Mouse (Mus musculus): ENCODE results near the gene Rbl1. TPM values are rescaled to one million over a fixed set of nuclear protein-coding genes. Genes with fewer than 3 reads are reported as not detected.

Rbl1 gene
- polyA plus RNA-seq, 1 experiment = 1.3 TPM

DNA sequence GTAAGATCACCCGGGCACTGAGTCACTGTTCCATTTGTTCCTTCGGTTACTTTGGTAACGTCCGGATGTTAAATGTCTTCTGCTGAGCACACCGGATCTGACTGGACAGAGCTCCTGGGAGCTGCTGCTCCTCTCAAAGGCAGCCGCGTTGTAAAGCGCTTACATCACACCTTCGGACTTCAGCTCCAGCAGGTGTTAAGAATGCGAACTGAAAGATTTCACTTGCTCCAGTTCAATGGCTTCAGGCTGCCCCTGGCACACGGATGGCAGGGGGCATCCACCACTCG, 104.1 kb downstream of the Rbl1 start:
- peaks cover 10% of the 10 kb centered on the region for H3K4me1 ChIP-seq
- H3K9me3 ChIP-seq = no peaks in the 10 kb centered on the region
- TF ChIP-seq GATA1 (IDR thresholded peaks at IDR 0.05; ENCODE audit: borderline replicate concordance, low read length) (no peak), FLI1 (IDR thresholded peaks at IDR 0.05; ENCODE audit: low read length) (no peak)
- H3K27me3 ChIP-seq (replicated peaks) = no peaks in the 10 kb centered on the region
- no peak overlapping the region for H3K4me3 ChIP-seq (replicated peaks)
- peaks cover 89% of the 10 kb centered on the region for H3K36me3 ChIP-seq (replicated peaks; ENCODE audit: low read length)

DNA sequence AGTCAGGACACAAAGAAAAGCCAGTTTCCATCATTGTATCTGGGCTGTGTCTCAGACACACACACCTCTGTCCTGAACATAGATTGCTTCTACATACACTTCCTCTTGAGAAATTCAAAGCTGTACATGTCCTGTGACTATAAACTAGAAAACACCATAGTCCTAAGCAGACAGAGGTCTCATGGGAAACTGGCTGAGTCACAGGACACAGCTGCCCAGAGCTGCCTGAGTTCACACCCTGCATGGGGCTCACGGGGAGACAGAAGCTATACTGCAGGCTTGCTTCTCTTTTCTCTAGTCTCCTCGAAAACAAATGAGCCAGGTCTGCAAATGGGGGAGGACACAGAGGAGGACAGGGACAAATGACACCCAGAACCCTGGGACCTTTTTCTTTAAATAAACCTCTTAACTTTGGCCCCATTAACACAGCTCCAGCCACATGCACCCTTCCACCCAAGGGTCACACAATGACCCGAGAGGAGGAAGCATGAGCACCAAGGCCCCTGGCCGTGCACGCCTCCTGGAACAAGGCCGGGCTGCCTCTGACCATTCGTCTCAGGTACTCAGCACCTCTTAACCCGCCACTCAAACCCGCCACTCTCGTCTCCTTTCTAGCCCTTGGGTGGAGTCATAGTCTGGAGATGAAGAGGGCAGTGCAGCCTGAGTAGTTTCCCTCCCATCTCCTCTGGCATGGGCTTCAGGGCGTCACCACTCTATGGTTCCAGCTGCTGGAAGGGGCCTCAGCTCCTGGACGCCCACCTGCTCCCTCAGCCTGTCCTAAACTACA, 104.6 kb downstream of the Rbl1 start:
- Histone ChIP-seq H3K9me3 (no peaks in the 10 kb centered on the region), H3K36me3 (replicated peaks; ENCODE audit: low read length) (peaks cover 86% of the 10 kb centered on the region), H3K27me3 (replicated peaks) (no peaks in the 10 kb centered on the region), H3K4me1 (peaks cover 16% of the 10 kb centered on the region), H3K4me3 (replicated peaks) (no peak overlapping the region)
- TF ChIP-seq FLI1 (IDR thresholded peaks at IDR 0.05; ENCODE audit: low read length) (no peak), GATA1 (IDR thresholded peaks at IDR 0.05; ENCODE audit: borderline replicate concordance, low read length) (no peak)

Other genes with a start within 250 kb of the Rbl1 start
- gene Ndrg3, start 212.5 kb downstream of the Rbl1 start, polyA plus RNA-seq (2012; ENCODE audit: insufficient read depth, low replicate concordance) = 1.1 and 3.3 TPM in 2 replicates
- gene Dsn1, start 197.4 kb downstream of the Rbl1 start, polyA plus RNA-seq (2012; ENCODE audit: insufficient read depth, low replicate concordance) = 0.73 TPM in 1 of 2 replicates, not detected in the other
- 3.8 and 5.8 TPM in 2 replicates for gene Soga1, start 125.3 kb downstream of the Rbl1 start, polyA plus RNA-seq (2012; ENCODE audit: insufficient read depth, low replicate concordance)
- not detected in 2 replicates for gene Tldc2, start 117.5 kb downstream of the Rbl1 start, polyA plus RNA-seq (2012; ENCODE audit: insufficient read depth, low replicate concordance)
- gene Samhd1, start 69.3 kb downstream of the Rbl1 start, polyA plus RNA-seq (2012; ENCODE audit: insufficient read depth, low replicate concordance) = 16.0 and 27.3 TPM in 2 replicates
- 73.1 and 98.6 TPM in 2 replicates for gene Rpn2, start 74.5 kb upstream of the Rbl1 start, polyA plus RNA-seq (2012; ENCODE audit: insufficient read depth, low replicate concordance)
- gene Mroh8, start 75.0 kb upstream of the Rbl1 start, polyA plus RNA-seq (2012; ENCODE audit: insufficient read depth, low replicate concordance) = not detected in 2 replicates
- 1.1 TPM in 1 of 2 replicates, not detected in the other for gene Ghrh, start 143.0 kb upstream of the Rbl1 start, polyA plus RNA-seq (2012; ENCODE audit: insufficient read depth, low replicate concordance)
- 42.3 and 73.0 TPM in 2 replicates for gene Manbal, start 163.1 kb upstream of the Rbl1 start, polyA plus RNA-seq (2012; ENCODE audit: insufficient read depth, low replicate concordance)
- 186 and 225 TPM in 2 replicates for gene Src, start 213.9 kb upstream of the Rbl1 start, polyA plus RNA-seq (2012; ENCODE audit: insufficient read depth, low replicate concordance)

All from megakaryocyte, embryonic 14.5 days (primary cell).